ENCODE assay signal across 9 mouse cellular contexts in genomic region chr10:82761037-82761811, GRCm38 (mm10). TPM values are rescaled to one million over a fixed set of nuclear protein-coding genes. Genes with fewer than 3 reads are reported as not detected.
A peak's percentile ranks its signal among the peaks of the same experiment; 100 is the strongest.
DNase-seq lines count a peak whose midpoint lies in the region; ATAC-seq and TF ChIP-seq lines count a peak whose summit lies in the region.
"Had no signal": no experiment of that assay in that cellular context is flagged by ENCODE, and none has a peak within 500 bp of the region (broad histone marks: within the 10 kb centered on the region; RNA-seq: fewer than 3 reads in every experiment).

No protein-coding gene starts in this region.

- ATAC-seq in erythroblast, adult 5-6 weeks (replicated peaks; ENCODE audit: low FRiP score, poor library complexity, severe bottlenecking), result no peak
- no peak for ATAC-seq in midbrain, embryonic 11.5 days (ENCODE audit: low FRiP score)
- ATAC-seq in midbrain, postnatal 0 days (ENCODE audit: low FRiP score), result no peak

- no peaks in the 10 kb centered on the region for H3K27me3 ChIP-seq in erythroblast, embryonic 14.5 days (ENCODE audit: control insufficient read depth)
- H3K27me3 ChIP-seq in midbrain, embryonic 10.5 days (ENCODE audit: low read depth, poor library complexity, severe bottlenecking), result no peaks in the 10 kb centered on the region; the same call in 1 of the 2 replicates
- no peaks in the 10 kb centered on the region for H3K27me3 ChIP-seq in midbrain, embryonic 11.5 days (ENCODE audit: control insufficient read depth, insufficient read depth, low read length)
- H3K27me3 ChIP-seq in midbrain, postnatal 0 days (ENCODE audit: insufficient read depth, low read length), result no peaks in the 10 kb centered on the region
- H3K27me3 ChIP-seq: heart, embryonic 15.5 days had no signal

- no peak for DNase-seq in midbrain, embryonic 10.5 days (ENCODE audit: low spot score)
- DNase-seq in midbrain, embryonic 11.5 days (ENCODE audit: low spot score, missing footprints), result no peak
- DNase-seq in layer of hippocampus, adult 2 months (ENCODE audit: low spot score in 2 of 2), result peak; percentile 62 to 74
- no peak for DNase-seq in midbrain, postnatal 0 days (ENCODE audit: low spot score)
- DNase-seq in urinary bladder, postnatal 4 days (ENCODE audit: low spot score in 2 of 2), result no peak
- DNase-seq in kidney, adult 11 months, result no peak

- peak overlapping the region; percentile 12 for H3K4me3 ChIP-seq in erythroblast, embryonic 14.5 days (replicated peaks)
- peak overlapping the region; percentile 96; the same call in 1 of the 2 replicates for H3K4me3 ChIP-seq in midbrain, embryonic 10.5 days
- no peak overlapping the region for H3K4me3 ChIP-seq in midbrain, embryonic 11.5 days (ENCODE audit: low read depth, low read length)
- H3K4me3 ChIP-seq in layer of hippocampus, adult 2 months, result peak overlapping the region; percentile 76
- no peak overlapping the region for H3K4me3 ChIP-seq in midbrain, postnatal 0 days (ENCODE audit: low read depth, low read length)

- 92% methylated on average over 9 of the region's 9 CpGs for WGBS in midbrain, embryonic 10.5 days
- WGBS in midbrain, embryonic 11.5 days, result 92% methylated on average over 9 of the region's 9 CpGs
- 75% methylated on average over 9 of the region's 9 CpGs for WGBS in midbrain, postnatal 0 days

- no peak for TF ChIP-seq CTCF in layer of hippocampus, adult 2 months (conservative IDR thresholded peaks at IDR 0.05)
- TF ChIP-seq CTCF in midbrain, postnatal 0 days (IDR thresholded peaks at IDR 0.05), result no peak

- no peak overlapping the region for H3K9ac ChIP-seq in midbrain, embryonic 11.5 days (ENCODE audit: low read length)
- peak overlapping the region; percentile 24; the same call in 1 of the 2 replicates for H3K9ac ChIP-seq in midbrain, postnatal 0 days (replicated peaks; ENCODE audit: low read length, poor library complexity, severe bottlenecking)

- H3K9me3 ChIP-seq in erythroblast, embryonic 14.5 days (ENCODE audit: control insufficient read depth, low read length), result no peaks in the 10 kb centered on the region
- no peaks in the 10 kb centered on the region for H3K9me3 ChIP-seq in midbrain, embryonic 10.5 days (replicated peaks)
- no peaks in the 10 kb centered on the region for H3K9me3 ChIP-seq in midbrain, embryonic 11.5 days (ENCODE audit: control insufficient read depth, low read length)
- no peaks in the 10 kb centered on the region for H3K9me3 ChIP-seq in midbrain, postnatal 0 days (ENCODE audit: low read length)
- H3K9me3 ChIP-seq: heart, embryonic 15.5 days had no signal

- no peak overlapping the region for H3K4me2 ChIP-seq in midbrain, embryonic 11.5 days
- peak overlapping the region; percentile 26 for H3K4me2 ChIP-seq in midbrain, postnatal 0 days (ENCODE audit: low read depth, low read length, poor library complexity, severe bottlenecking)

- peaks cover 57% of the 10 kb centered on the region for H3K36me3 ChIP-seq in erythroblast, embryonic 14.5 days (ENCODE audit: control insufficient read depth)
- H3K36me3 ChIP-seq in midbrain, embryonic 10.5 days, result peaks cover 54% of the 10 kb centered on the region
- H3K36me3 ChIP-seq in midbrain, embryonic 11.5 days (ENCODE audit: control insufficient read depth, insufficient read depth, low read length), result peaks cover 21% of the 10 kb centered on the region; the same call in 1 of the 2 replicates
- peaks cover 13% of the 10 kb centered on the region for H3K36me3 ChIP-seq in midbrain, postnatal 0 days (ENCODE audit: insufficient read depth, low read length)

- no peak overlapping the region for H3K27ac ChIP-seq in midbrain, embryonic 10.5 days (replicated peaks)
- no peak overlapping the region for H3K27ac ChIP-seq in midbrain, embryonic 11.5 days (ENCODE audit: low read depth, low read length)
- no peak overlapping the region for H3K27ac ChIP-seq in layer of hippocampus, adult 2 months
- H3K27ac ChIP-seq in midbrain, postnatal 0 days (ENCODE audit: low read depth, low read length), result no peak overlapping the region

- peaks cover 57% of the 10 kb centered on the region for H3K4me1 ChIP-seq in erythroblast, embryonic 14.5 days (ENCODE audit: control insufficient read depth)
- H3K4me1 ChIP-seq in midbrain, embryonic 10.5 days, result peaks cover 47% of the 10 kb centered on the region
- H3K4me1 ChIP-seq in midbrain, embryonic 11.5 days (ENCODE audit: control insufficient read depth, insufficient read depth, low read length), result peaks cover 12% of the 10 kb centered on the region
- peaks cover 9% of the 10 kb centered on the region; the same call in 1 of the 2 replicates for H3K4me1 ChIP-seq in midbrain, postnatal 0 days (ENCODE audit: insufficient read depth, low read length)

RNA-seq across cellular contexts. Expression of gene Nfyb, which starts 2.7 kb away (rescaled TPM):
- polyA plus RNA-seq in erythroblast, embryonic 14.5 days (2012), result 3.5 and 3.6 TPM in 2 replicates
- 21.1 and 53.0 TPM in 2 replicates for total RNA-seq in erythroblast, adult 5-6 weeks (2015; ENCODE audit: low replicate concordance)
- total RNA-seq in erythroblast, adult 5-6 weeks (2017; ENCODE audit: low replicate concordance), result 48.8 and 52.9 TPM in 2 replicates
- polyA plus RNA-seq in midbrain, embryonic 10.5 days (2016; fragmentation: Nextera tagmentation; extraction: Ambion mirVana), result 60.7 and 61.1 TPM in 2 replicates
- polyA plus RNA-seq in midbrain, embryonic 11.5 days (2014; fragmentation: Nextera tagmentation; extraction: Ambion mirVana), result 79.0 and 85.4 TPM in 2 replicates
- 10 to 100 TPM; 67.7 to 67.8 TPM for total RNA-seq in layer of hippocampus, adult 2 months (2021)
- total RNA-seq in midbrain, postnatal 0 days (2014; rRNA removed), result 40.8 and 44.0 TPM in 2 replicates
- polyA plus RNA-seq in midbrain, postnatal 0 days (2015; fragmentation: Nextera tagmentation; extraction: Ambion mirVana), result 24.1 and 26.5 TPM in 2 replicates

Comparison
In these comparisons a context has a peak if more than half of its experiments do, and no peak if none do; other contexts are left out.
1. H3K4me3 ChIP-seq: peak in erythroblast, embryonic 14.5 days (single experiment), midbrain, embryonic 10.5 days (single experiment) and layer of hippocampus, adult 2 months (single experiment); none in midbrain, embryonic 11.5 days (single experiment) and midbrain, postnatal 0 days (single experiment).
2. DNase-seq: peak in layer of hippocampus, adult 2 months (2 of 2); none in midbrain, embryonic 10.5 days (single experiment), midbrain, embryonic 11.5 days (single experiment), midbrain, postnatal 0 days (single experiment), urinary bladder, postnatal 4 days (0 of 2) and kidney, adult 11 months (single experiment).